Mouse (Mus musculus) thymus, postnatal 0 days (tissue): ENCODE measurements at regions not wholly inside any gene's neighbourhood (a gene's known extent, or its start where the extent isn't known, plus 50 kb on each side); places are given as distances from the start of the nearest gene placed in this dataset.

Experiments
- DNase-seq: peaks from one replicate; pipeline ENCODE4 v3.0.0-alpha.2; 2015; ENCODE audit warnings: low spot score

DNA sequence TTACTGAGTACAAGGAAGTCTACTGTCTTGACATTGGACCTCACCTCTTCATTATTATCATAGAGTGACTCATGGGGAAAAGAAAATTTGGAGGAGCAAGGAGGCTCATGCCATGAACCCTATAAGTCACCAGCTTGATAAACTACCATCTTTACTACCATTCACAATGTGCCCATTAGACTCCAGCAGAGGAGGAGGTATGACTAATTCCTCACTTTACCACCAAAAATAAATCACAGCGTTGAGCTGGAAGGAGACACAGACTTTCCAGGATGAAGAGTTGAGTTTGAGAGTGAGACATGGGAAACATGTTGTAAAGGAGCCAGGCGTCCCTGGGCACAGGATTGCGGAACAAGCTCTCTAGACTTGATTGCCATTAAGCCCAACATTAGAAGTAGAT lies 195.0 kb upstream of the Mctp2 start:
- no peak for DNase-seq

DNA sequence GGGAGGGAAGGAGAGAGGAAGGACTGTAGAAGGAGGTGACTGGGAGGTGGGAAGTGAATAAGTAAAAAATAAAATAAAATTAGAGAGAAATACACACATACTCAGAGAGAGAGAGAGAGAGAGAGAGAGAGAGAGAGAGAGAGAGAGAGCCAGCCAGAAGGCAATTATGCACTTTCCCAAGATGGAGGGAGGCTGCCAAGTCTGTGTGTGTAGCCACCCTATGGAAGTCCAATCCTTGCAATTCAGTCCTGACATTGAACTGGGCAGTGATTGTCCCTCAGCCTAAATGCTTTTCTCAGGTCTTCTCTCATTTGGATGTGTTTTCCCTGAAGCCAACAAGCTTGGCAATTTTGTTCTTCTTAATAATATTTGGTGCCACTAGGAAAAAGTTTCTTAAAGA lies 197.3 kb upstream of the Mctp2 start:
- no peak for DNase-seq

DNA sequence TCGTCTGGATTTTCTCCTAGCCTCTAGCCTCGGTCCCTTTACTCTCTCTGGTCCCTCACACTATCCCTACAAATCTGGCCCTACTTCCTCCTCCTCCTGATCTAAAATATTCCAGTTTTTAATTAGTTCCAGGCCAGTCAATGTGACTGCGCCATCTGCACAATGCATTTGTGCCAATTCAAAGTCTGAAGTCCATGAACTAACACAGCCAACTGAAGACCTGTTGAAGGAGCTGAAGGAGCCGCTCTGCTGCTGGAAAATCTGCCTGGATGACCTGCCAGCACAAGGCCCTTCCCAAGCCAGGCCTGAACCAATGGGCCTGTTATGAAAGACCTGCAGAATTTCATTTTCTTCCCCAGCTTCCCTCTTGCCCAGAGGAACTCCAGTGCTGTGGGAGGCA lies 197.9 kb upstream of the Mctp2 start:
- DNase-seq, result no peak

DNA sequence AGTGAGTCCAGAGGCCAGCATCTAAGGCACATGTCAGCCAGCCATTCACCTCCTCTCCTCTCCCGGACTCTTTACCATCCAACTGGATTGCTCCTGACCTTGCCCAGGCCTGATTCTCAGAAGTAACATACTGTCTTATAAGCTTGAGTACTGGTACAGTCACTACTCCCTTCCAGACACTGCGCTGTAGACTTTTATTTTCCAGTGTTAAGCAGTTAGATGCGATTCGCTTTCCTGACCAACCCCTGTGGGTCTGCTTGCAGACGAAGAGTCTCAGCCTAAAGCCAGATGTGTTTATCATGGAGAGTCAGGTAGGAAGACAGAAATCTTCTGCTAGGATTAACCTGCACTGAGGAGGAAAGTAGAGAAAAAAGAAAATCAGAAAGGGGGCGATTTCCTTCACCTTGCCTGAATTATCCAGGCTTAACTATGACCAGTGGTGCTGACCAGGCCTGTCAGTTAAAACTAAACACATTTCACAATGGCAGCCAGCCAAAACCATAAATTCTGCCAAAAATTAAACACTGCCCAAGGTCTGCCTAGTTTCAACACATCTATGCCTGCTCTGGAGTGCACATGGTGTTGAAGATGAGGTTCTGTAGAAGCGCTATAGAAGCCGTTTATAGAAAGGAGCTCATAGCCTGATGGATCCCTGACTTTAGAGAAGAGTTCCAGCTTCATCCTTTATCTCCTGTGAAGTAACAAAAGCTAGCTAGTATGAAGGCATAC lies 199.5 kb upstream of the Mctp2 start:
- DNase-seq, result no peak

DNA sequence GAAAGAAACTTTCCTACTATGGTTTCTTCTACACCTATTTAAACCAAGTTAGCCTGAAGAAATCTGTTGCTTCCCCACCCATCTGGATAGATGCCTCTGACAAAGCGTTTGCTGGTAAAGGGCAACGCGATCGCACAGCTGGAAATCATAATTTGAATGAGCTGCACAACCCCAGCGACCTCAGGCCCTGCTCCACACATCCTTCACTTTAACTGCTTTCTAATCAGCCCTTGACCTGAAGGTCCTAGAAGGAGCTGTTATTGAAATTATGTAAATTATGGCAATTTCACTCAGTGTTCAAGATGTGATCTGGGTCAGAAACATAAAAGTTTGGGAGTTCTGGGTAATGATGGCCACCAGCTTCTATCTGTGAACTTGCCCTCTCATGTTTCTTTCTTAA lies 201.5 kb upstream of the Mctp2 start:
- no peak for DNase-seq

DNA sequence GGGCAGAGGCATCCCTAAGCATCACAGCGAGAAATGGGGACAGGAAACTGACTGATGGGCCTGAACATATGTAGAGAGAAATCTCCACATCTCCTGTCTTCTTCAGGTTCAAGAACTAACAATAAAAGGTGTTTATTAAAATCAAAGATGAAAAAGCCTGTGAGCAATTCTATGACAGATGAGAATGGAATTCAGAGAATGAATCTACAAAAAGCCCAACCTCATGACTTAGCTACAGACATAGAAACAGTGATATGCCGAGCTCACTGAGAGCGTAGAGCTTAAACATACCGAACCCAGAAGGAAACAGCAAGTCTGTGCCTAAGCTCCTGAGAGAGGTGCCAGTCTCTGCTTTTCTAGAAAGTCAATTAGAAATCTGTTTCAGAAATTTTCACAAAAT lies 203.7 kb upstream of the Mctp2 start:
- no peak for DNase-seq

DNA sequence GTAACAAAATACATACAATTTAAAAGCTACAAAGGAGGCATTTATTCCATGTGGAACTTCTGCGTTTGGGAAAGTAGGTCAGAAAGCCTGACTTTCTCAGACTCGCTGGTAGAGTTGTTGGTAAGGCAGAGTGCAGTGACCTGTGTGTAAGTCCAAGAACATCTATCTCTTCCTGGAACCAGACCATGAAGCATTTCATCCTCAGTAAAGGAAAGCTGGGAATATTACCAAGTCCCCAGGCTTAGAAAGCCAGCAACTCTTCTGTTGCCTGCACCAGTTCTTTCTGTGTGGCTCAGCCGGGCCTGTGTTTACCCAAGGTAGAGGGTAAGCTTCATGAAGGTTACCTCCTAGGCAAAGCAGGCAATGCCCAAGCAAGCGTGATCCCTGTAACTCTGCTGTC lies 207.0 kb upstream of the Mctp2 start:
- no peak for DNase-seq

DNA sequence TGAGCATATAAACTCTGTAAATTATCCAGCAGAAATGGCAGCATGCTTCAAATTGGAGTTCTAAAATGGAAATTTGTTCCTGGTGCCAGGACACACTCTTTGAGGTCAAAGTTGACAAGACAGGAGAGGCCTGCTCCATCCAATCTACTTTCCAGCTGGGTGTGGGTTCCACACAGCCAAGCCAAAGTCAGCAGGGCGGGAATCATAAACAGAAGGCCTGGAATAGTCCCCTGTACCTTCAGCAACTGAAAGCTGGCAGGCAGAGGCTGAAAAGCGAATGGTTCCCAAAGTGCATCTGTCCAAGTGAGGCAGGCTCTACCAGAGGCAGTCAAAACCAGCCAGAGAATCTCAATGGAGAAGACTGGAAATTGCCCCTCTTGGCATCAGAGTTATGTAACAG lies 208.4 kb upstream of the Mctp2 start:
- no peak for DNase-seq

DNA sequence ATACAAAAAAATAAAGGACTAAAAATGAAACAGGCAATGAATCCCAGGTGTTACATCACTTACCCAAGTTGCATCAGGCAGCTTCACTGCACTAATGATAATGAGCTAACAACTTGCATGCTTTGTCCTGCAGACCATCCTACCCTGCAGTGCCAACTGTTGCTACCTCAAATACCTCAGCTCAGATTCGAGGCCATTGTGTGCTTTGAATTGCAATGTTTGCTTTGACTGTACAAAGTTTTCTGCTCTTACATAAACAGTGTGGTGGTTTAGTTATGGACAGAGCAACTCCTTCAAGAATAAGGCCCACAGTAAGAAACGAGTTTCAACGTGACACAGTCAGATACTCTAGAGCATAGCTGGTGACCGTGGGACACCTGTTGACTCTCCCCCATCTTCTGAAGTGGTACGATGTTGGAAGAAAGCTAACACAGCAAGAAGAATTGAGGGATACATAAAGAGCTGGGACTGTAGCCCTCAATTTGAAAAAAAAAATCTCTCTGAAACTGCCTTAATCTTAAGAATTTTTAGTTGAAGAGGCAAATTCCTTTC lies 212.1 kb upstream of the Mctp2 start:
- no peak for DNase-seq

DNA sequence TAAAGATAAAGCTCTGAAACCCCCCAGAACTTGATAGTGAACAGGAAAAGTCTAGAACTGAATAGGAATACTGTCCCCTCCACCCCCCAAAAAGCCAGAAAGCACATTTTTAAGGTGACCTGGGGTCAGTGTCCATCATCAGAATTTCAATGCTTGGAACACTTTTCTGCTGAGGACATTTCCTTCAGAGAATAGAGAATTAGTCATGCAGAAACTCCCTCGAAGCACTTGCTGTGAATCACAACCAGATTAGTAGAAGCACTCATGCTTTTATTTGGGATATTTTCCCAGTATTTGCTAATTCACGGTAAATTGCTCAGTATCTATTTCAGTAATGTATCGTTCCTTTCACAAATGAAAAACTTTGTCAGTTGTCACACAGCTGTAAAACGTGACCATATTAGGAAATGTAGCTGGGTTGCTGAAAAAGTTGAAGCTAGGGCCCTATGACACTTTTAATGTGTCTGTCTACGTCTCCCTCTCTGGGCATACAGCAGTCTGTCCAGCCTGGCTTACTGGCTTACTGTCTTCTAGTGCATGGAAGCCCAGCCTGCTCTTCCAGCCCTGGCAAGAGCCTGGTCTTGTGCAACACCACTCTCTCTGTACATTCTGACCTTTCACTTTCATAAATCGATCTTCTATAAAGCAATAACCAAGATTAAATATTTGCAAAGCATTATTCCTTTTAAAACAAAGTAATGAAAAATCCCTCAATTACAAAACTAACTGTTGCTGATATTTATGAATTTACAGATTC lies 213.1 kb upstream of the Mctp2 start:
- DNase-seq, result no peak

DNA sequence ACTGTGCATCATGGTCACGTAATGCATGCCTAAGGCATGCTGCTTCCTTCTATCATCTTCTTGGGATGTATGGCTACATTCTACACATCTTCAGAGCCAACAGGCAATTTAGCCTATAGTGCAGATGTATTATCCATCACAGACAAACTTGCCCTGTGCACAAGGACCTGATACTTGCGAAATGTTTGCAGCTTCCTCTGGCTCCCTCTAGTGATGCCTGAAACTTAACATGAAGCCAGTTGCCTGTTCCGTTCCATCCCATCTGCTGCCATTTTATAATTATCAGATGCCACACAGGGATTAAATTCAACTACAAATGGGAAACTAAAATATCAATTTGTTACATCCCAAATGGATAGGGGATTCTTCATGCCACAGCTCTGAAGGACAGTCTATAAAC lies 222.5 kb upstream of the Mctp2 start:
- DNase-seq, result no peak

DNA sequence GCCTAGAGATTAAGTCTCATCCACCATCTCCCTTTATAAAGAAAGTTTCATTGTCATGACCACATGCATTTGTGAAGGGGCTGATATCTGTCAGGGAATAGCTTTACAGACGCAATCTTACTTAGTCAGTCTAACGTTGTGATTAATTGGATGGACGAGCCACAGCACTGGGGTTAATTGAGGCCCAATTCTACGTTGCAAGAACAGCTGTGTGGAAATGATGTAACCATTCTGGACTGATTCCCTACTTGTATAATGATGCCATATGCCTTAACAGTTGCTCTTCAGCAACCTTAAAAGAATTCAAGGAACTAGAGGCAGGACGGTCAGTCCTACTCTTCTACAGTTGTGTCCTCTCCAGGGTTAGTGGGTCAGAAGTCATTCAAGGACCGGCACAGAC lies 231.9 kb upstream of the Mctp2 start:
- DNase-seq, result no peak

DNA sequence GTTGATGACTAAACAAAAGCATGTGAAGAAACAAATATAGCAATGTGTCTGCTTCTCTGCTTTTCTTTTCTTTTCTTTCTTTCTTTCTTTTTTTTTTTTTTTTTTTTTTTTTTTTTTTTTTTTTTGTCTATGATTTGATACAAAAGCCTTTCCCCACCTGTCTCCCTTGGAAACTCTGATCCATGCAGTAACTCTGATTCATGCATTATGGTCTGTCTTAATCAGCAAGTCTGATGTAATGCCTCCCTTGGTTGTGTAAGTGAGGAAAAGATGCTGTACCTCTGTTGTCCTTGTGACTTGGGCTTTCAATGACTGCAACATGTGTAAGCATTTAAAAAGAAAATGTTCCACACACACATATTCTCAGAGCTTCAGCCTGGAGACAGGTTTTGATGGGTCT lies 233.5 kb upstream of the Mctp2 start:
- no peak for DNase-seq

DNA sequence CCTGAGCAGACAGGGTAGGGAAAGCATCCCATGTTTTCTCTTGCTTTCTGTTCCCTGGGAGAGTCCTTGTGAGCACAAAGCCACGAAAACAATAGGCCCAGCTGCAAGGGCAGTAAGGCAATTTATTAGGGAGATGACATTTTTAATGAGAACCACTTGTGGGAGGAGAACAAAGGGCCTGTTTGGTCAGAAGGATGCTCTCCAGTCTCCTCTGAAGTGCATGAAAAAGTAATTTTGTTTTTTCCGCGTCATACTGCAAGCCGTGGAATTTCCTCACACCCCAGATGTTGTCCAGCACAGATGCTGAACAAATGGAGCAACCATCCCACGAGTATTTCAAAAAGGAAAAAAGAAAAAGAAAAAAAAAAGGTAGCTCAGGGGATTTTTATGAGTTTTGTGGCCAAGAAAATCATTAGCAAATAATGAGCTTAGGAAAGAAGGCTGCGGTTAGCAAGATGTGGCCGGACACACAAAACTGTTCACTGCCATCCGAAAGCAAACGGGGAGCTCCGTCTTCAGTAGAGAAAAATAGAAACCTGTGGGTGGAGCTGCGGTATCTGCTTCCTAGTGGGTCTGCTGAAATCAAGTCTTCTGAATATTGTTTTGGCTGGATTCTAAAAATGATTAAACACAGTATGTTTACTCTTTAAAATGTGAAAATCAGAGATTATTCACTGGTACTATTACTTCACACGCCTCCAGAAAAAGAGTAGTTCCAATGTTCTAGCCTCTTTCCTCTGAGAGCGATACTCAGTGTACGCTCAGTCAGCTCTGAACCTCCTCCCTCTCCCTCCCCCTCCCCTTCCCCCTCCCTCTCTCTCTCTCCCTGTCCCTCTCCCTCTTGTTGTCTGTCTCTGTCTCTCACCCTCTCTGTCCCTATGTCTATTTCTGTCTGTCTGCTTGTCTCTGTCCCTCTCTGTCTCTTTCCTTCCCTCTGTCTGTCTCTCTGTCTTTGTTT lies 235.4 kb upstream of the Mctp2 start:
- DNase-seq, result no peak

DNA sequence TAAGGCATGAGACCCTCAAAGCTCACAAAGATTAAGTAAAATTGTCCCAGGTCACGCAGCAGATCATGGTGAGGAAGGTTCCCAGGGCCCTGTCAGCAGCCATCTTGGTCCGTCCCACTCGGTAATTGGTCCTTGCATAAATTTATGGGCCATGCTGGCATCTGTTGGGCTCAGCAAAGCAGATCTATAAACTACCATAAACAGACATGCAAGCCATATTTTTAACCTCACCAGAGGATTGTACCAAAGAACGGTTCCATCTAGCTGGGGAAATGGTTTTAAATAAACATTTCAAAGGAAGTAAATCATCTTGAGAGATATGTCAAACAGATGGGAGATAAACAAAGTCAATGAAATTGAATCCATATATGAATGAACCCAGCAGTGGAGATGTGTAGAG lies 237.1 kb upstream of the Mctp2 start:
- DNase-seq, result no peak

DNA sequence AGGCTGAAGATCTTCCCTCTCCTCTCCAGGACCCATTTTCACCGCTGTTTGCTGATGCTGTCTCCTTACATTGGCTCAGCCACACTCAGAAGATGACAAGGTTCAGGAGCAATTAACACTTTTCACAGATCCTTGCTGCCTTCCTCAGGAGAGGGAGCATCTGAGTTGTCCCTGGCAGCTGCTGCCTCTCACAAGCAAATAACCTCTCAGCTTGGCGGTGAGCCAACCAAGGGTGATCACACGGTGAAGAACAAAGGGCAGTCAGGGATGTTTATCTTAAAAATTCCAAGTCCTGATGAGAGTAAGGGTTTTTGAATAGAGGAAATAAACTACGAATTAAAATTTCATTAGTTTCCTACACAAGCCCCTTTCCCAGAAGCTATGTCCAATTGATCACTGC lies 237.5 kb upstream of the Mctp2 start:
- DNase-seq, result no peak

DNA sequence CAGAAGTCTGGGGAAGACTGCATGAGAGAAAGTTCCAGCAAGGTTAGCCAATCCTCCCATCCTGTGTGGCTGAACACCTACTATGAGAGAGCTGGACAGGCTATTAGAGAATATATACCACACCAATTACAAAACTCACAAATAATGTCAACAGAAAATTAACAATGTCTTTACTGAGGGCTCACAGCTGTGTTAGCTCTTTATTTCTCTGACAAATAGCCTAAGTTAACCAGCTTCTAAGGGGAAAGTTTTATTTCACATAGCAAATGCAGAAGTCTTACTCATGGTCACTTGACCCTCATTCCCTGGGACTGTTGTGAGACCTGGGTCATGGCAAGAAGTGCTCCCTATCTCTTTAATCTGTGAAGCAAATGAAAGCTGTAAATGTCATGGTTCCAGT lies 261.0 kb upstream of the Mctp2 start:
- no peak for DNase-seq

DNA sequence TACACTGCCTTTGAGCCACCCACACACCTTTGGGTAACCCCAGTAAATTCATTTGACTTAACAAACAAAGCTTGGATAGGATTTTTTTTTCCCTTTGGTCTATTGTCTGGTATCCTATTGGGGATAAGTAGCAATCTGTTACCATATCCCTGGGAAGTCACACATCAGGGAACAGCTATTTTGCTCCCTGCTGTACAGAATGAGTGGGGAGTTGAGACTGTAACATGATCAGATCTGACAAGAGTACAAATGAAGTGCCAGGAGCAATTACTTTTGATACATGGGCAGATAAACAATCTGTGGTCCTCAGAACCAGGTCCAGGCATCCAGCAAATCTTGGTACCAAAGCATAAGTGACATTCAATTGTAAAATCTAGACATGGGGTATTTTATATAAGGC lies 262.8 kb upstream of the Mctp2 start:
- no peak for DNase-seq

DNA sequence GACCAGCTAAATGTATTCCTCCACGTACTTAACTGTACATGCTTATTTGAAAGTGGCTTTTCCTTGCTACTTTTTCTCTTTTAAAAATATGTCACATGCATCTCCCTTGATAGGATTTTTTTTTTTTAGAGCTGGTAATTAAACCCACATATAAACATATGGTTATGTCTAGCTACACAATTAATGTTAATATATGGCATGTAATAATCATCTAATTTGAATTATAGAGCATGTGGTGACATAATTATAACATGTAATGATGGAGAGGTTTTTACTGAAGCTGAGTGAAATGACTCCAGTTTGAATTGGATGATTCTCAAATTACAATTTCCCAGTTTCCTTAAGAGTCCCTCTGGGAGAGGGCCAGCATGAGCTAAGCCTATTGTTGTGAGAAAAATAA lies 267.9 kb upstream of the Mctp2 start:
- no peak for DNase-seq

DNA sequence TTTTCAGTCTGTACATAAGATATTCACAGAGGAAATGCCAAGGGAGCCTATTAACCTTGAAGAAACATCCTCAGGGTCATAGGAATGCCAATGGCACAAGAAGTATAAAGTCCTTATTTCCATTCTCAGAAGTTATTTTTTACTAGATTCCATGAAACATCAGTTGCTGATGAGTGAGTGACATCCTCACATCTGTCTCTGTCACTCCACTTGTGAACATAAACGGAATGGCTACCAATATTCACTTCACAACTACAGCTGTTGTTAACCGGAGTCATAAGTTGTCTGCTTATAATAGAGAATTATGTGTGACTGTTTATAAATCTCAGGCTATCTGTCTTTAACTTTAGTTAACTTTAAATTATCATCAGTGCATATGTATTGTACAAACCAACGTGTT lies 278.0 kb upstream of the Mctp2 start:
- DNase-seq, result no peak

DNA sequence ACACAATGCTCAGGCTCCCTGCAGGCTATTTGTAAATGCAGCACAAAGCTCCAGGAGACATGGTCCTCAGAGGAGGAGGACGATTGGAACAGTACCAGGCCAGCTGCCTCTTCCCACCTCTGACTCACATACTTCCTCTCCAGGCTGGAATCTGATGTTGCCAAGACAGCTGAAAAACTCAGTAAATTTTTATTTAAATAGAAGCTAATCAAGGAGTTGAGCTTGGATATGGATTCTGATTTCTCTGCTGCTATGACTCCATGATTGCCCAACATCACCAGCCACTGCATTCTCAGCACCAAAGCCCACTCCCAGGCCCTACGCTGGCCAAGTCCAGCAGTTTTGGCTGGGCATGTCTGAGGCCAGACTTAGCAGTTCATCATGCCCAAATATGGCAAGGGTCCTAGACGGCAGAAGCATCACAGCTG lies 282.8 kb upstream of the Mctp2 start:
- DNase-seq, result no peak
